Mouse (Mus musculus): ENCODE data around the gene Dop1b.

DNA sequence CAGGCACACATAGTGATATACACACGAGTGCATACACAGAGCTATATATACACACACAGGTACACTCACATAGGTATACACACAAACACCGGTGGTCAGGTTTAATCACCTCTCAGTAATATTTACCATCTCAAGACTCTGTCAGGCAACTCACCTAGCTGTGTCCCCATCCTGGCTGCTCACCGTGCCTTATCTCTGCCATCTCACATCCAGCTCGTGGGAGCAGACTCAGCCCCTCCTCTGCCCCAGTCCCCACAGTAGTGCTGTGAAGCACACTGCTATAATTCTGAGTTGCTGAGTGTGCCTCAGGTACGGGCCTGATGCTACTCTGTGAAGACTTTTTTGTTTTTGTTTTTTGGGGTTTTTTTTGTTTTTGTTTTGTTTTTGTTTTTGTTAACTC is 64.8 kb downstream of the Dop1b start:
- no peak for TF ChIP-seq POLR2A (IDR thresholded peaks at IDR 0.05; ENCODE audit: extremely low read depth, insufficient read depth, low read length)
- no peak for TF ChIP-seq CTCF (IDR thresholded peaks at IDR 0.05; ENCODE audit: low read depth, low read length)
